Mouse (Mus musculus) frontal cortex, postnatal 36 days (tissue): ENCODE measurements around the gene Ubxn7.

Experiments
- DNase-seq, 2 experiments: peaks; one replicate each; pipeline ENCODE4 v3.0.0; 2022; ENCODE audit warnings: low spot score in 2 of 2

Gene Ubxn7

DNA sequence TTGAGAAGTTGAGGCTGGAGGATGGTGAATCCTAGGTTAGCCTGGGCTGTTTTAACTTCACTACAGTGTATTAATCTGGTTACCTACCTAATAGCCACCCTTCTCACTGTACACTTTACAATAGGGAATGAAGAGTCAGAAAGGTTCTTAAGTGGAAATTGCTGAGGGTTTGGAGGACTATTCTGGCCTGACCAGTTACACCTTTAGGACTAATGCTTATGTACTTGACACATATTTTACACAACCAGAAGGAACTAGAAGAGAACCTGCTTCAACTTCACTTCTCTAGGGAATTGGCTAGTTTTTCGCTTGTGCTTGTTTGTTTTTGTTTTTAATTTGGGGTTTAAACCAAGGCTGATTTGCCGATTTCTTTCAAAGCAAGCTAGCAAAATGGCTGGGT lies 101.1 kb downstream of the Ubxn7 start:
- DNase-seq = no peak

DNA sequence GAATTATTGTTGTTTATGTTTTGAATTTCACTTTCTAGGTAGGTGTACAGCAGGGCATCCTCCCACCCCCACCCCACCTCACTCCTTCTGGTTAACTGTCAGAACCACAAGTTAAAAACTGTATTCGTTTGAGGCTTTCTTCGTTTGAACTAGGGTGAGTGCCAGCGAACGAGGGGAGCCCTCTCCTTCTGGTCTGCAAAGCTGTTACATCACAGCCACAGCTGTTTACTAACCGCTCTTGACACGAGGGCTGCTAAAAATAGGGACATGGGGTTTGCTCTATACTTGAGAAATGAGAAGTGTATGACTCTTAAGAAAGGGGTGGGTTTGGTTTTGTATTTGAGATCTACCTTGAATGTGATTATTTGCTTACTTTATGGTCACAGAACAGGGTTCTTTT lies 102.0 kb downstream of the Ubxn7 start:
- DNase-seq = no peak

DNA sequence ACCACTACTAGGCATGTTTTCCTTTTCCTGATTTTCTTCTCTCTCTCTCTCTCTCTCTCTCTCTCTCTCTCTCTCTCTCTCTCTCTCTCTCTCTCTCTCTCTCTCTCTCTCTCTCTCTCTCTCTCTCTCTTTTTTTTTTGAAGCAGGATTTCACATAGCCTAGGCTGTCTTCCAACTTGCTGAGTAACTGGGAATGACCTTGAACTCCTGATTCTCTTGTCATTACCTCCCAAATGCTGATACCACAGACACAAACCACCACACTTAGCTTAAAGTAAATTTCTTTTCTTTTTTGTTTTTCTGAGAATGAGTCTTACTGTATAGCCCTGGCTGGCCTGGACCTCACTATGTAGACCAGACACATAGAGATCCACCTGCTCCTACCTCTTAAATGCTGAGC lies 102.6 kb downstream of the Ubxn7 start:
- no peak for DNase-seq

DNA sequence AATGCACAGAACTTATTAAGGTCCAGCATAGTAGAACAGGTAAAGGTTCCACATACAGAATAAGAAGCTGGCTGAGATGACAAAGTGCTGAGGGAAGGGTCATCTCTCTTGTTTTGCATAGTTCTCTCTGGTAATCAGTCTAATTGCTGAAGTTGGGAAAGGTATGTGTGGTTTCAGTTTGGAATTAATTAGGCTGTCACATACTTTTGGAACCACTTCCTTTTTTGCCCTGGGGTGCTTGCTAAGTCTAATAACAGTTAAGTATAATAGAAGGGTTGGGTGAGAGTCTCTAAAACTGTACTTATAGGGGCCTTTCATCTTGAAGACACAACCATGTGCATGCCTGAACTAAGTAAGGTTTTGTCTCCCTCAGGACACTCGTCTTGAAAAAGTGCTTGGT lies 104.6 kb downstream of the Ubxn7 start:
- no peak for DNase-seq

DNA sequence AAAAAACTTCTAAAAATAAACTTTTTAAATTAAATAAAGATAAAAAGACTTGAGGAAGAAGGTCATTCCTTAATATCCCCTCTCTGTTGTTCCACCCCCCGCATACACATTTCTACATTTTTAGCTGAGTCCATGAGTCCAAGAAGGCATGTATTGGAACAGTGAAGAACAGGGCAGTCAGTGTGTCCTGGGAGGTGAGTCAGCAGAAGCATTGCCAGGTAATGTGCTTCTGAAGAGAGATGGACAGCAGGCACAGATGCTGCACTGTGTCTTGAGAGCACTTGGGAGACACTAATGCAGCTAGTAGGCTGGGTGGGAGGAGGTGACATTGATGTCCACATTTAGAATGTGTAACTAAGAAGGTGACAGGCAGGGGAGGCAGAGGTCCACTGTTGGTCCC lies 105.2 kb downstream of the Ubxn7 start:
- no peak for DNase-seq

DNA sequence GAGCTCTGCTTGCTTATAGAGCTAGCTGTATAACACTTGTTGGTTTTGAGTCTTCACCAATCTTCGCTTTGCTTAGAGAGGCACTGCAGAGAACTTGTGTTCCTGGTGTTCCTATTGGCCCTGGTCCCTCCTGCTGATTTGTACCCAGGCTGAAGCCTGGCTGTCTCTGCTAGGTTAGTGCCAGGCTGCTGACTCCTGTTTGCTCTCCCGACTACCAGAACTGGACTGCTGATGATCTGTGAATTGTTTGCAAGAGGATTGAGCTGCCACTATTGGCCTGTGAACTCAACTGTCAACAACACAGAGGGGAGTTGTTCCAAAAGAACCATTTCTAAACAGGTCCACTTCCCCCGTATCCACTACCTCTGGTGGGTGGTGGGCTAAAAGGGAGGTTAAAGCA lies 109.4 kb downstream of the Ubxn7 start:
- DNase-seq = no peak
